Mouse (Mus musculus) ES-Bruce4 (cell line): ENCODE data around the gene Nrxn3. TPM values are rescaled to one million over a fixed set of nuclear protein-coding genes. Genes with fewer than 3 reads are reported as not detected.

ENCODE experiments used
- H3K27ac ChIP-seq: 2 replicates; pipeline ENCODE4 v1.5.1; 2012; ENCODE audit warnings: low read length, inconsistent platforms; ENCODE audit not compliant: insufficient read depth
- H3K27me3 ChIP-seq: 2 replicates; pipeline ENCODE4 v1.6.1; 2012; ENCODE audit warnings: mild to moderate bottlenecking, low read length, inconsistent platforms; ENCODE audit not compliant: control insufficient read depth, poor library complexity, insufficient read depth, severe bottlenecking
- H3K36me3 ChIP-seq: 2 replicates; pipeline ENCODE4 v1.6.1; 2012; ENCODE audit warnings: inconsistent platforms, mild to moderate bottlenecking, low read length, moderate library complexity; ENCODE audit not compliant: control insufficient read depth, poor library complexity, insufficient read depth, severe bottlenecking
- H3K4me1 ChIP-seq: one replicate; pipeline ENCODE4 v1.8.1; 2011; ENCODE audit warnings: low read length; ENCODE audit not compliant: control insufficient read depth, insufficient read depth
- H3K4me3 ChIP-seq: 2 replicates; pipeline ENCODE4 v1.5.1; 2011; ENCODE audit warnings: low read depth, mild to moderate bottlenecking, low read length
- H3K9ac ChIP-seq: 2 replicates; pipeline ENCODE4 v1.6.1; 2012; ENCODE audit warnings: low read depth, mild to moderate bottlenecking, inconsistent platforms; ENCODE audit not compliant: poor library complexity, severe bottlenecking
- H3K9me3 ChIP-seq: replicated peaks from 2 replicates; pipeline ENCODE4 v1.6.1; 2012; ENCODE audit warnings: mild to moderate bottlenecking, low read length, inconsistent platforms; ENCODE audit not compliant: control insufficient read depth, poor library complexity, insufficient read depth, severe bottlenecking
- CTCF ChIP-seq: IDR thresholded peaks from one replicate; pipeline ENCODE4 v1.8.1; 2011; ENCODE audit warnings: low read depth, low read length
- EP300 ChIP-seq: IDR thresholded peaks from 2 replicates; pipeline ENCODE4 v1.6.1; 2011; ENCODE audit warnings: low read depth, low read length; ENCODE audit not compliant: insufficient read depth
- POLR2A ChIP-seq: IDR thresholded peaks from one replicate; pipeline ENCODE4 v1.8.1; 2011; ENCODE audit warnings: low read length; ENCODE audit not compliant: insufficient read depth
- polyA plus RNA-seq: library from polyadenylated mRNA; stranded (reverse); fragments of >200 nt; gene quantifications from 2 replicates; pipeline ENCODE4 v1.2.4, GENCODE M21; 2011; ENCODE audit warnings: low read depth; ENCODE audit not compliant: missing spikeins, insufficient read depth, insufficient read length

The Nrxn3 gene
- polyA plus RNA-seq, 1 experiment: not detected

DNA sequence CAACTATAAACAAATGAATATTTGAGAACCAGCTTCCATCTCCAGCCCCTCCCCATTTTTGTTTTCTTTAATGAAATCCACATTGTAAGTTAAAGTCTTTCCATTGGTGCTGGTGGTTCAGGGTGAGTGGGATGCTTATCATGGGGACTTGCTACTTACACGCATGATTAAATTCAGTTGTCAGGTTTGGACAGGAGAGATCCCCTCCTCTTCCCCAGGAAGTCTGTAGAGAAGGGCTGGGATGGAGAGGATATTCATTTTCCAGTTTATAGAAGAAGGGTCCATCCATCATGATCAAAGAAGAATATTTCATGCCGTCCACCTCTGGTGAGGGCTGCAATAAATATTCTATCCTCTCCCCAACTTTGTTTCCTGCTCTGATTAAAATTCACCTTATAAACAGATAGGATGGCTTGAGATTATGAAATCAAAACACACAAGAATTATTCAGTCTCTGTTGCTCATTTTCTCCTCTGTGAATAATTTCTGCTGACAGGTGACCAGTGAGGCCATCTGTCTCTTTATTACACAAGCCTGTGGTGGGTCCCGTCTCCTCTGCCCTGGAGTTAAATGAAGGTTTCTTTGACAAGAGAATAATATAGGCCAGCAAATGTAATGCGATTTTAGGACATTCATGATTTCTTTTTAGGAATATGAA is 830.7 kb downstream of the Nrxn3 start:
- no peak overlapping the region for H3K9ac ChIP-seq
- no peaks in the 10 kb centered on the region for H3K4me1 ChIP-seq
- H3K27me3 ChIP-seq: no peaks in the 10 kb centered on the region
- no peaks in the 10 kb centered on the region for H3K36me3 ChIP-seq
- TF ChIP-seq EP300: no peak
- no peak for TF ChIP-seq POLR2A
- no peak for TF ChIP-seq CTCF
- no peak overlapping the region for H3K4me3 ChIP-seq
- H3K27ac ChIP-seq: no peak overlapping the region
- no peaks in the 10 kb centered on the region for H3K9me3 ChIP-seq

GRCm38 (mm10) chr12:89554171-89554570 is 831.5 kb downstream of the Nrxn3 start:
- Histone ChIP-seq H3K9ac (no peak overlapping the region), H3K36me3 (no peaks in the 10 kb centered on the region), H3K4me3 (no peak overlapping the region), H3K27ac (no peak overlapping the region), H3K27me3 (no peaks in the 10 kb centered on the region), H3K4me1 (no peaks in the 10 kb centered on the region), H3K9me3 (no peaks in the 10 kb centered on the region)
- TF ChIP-seq EP300 (no peak), POLR2A (no peak), CTCF (no peak)

DNA sequence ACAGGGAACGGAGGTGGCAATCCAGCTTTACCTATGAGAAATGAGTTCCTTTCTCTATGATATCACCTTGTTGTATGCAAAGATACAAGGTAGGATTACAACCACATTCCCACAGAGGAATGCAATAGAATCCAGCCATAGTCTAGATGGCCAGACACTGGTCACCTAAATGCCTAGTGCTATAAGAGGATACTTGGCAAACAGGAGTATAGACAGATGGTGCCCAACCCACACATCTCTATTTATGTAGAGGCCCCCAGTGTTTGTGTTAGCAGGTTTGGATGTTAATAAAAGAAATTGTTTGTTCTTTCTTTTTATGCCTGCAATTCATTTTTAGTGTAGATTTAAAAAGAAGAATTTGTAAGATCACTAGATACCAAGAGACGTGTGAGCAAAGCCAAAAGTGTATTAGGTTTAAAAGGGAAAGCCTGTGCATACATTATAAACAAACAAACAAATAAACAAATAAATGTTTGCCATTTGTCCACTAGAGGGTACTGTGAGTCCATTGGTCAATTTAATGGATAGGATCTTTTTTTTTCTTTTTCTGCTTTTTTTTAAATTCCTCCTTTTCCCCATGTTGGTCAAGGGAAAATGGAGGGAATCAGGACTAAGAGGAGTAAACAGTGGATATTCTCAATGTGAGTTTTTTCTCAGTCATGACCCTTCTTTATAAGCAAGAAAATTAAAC is 832.2 kb downstream of the Nrxn3 start:
- Histone ChIP-seq H3K9me3 (no peaks in the 10 kb centered on the region), H3K27me3 (no peaks in the 10 kb centered on the region), H3K4me3 (no peak overlapping the region), H3K27ac (no peak overlapping the region), H3K9ac (no peak overlapping the region), H3K36me3 (no peaks in the 10 kb centered on the region), H3K4me1 (no peaks in the 10 kb centered on the region)
- TF ChIP-seq CTCF (no peak), POLR2A (no peak), EP300 (no peak)

DNA sequence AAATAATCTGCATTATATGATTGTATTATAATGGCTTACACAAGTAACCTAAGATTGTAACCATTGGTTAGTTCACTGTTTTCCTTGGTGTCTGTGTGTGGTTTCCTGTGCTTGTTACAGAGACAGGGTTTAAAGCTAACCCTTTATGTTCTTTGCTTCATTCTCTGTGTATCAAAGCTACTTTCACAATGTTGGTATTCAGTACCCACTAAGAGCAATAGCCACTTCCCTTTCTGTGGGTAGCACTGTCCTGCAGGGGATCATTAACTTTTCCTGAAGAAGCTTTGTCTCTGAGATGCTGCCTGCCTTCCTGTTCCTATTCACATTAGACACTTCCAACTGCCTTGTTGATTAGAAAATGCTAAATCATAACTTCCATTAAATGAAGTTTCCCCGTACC is 836.2 kb downstream of the Nrxn3 start:
- no peak overlapping the region for H3K27ac ChIP-seq
- no peak for TF ChIP-seq POLR2A
- TF ChIP-seq CTCF: no peak
- no peak for TF ChIP-seq EP300
- no peak overlapping the region for H3K9ac ChIP-seq
- no peak overlapping the region for H3K4me3 ChIP-seq
- H3K36me3 ChIP-seq: no peaks in the 10 kb centered on the region
- no peaks in the 10 kb centered on the region for H3K4me1 ChIP-seq
- H3K9me3 ChIP-seq: no peaks in the 10 kb centered on the region
- no peaks in the 10 kb centered on the region for H3K27me3 ChIP-seq

GRCm38 (mm10) chr12:89561989-89562565 is 839.4 kb downstream of the Nrxn3 start:
- Histone ChIP-seq H3K4me3 (no peak overlapping the region), H3K9ac (no peak overlapping the region), H3K9me3 (no peaks in the 10 kb centered on the region), H3K27me3 (no peaks in the 10 kb centered on the region; the same call in 1 of the 2 replicates), H3K4me1 (no peaks in the 10 kb centered on the region), H3K36me3 (no peaks in the 10 kb centered on the region), H3K27ac (no peak overlapping the region)
- TF ChIP-seq POLR2A (no peak), CTCF (no peak), EP300 (no peak)

DNA sequence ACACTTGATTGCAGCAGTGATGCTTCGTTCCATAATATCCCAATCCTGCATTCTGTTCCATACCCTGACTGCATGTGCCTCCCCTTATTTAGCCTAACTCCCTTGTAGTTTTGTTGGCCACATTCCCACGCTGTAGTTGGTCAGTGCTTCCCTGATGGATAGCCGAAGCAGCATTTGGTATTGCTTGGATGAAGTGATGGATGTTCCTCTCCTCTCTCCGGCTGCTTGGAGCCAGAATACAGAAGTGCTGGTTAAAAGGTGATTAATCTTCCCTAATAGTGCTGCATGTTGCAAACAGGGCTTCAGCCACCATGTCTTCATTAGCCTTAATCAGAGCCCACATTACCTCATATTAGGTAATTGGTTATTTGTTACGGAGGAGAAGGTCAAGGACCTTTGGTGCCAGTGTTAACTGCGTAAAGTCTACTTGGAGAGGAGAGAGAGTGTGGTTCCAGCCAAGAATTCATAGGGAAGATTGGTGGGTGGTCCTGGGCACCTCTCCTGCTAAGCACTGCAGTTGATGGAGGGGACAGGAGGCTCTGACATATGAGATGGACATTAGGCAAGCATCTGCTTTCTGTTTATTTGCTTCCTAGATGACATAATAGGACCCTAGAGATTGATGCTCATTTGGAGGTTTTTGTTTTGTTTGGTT is 846.2 kb downstream of the Nrxn3 start:
- H3K27ac ChIP-seq: no peak overlapping the region
- no peak overlapping the region for H3K4me3 ChIP-seq
- no peak overlapping the region for H3K9ac ChIP-seq
- H3K9me3 ChIP-seq: no peaks in the 10 kb centered on the region
- H3K36me3 ChIP-seq: no peaks in the 10 kb centered on the region
- TF ChIP-seq POLR2A (no peak), EP300 (no peak), CTCF (no peak)
- no peaks in the 10 kb centered on the region for H3K4me1 ChIP-seq
- H3K27me3 ChIP-seq: no peaks in the 10 kb centered on the region; the same call in 1 of the 2 replicates
